Mouse (Mus musculus) heart, postnatal 4 days (tissue): ENCODE data around the gene Ccnc. TPM values are rescaled to one million over a fixed set of nuclear protein-coding genes. Genes with fewer than 3 reads are reported as not detected.
A peak's percentile ranks its signal among the peaks of the same experiment; 100 is the strongest.
"Not testable (repeated sequence)": the region's sequence is repeated elsewhere in the genome, so short reads cannot be mapped to it uniquely, and the experiment has no call there.

Source experiments
- DNase-seq: peaks from one replicate; pipeline ENCODE4 v3.0.0; 2021
- total RNA-seq, 2 experiments: library from RNA; stranded (reverse); gene quantifications; 2 replicates each; pipeline ENCODE4 v1.2.3; 2021

Gene Ccnc
- total RNA-seq, 2 experiments from 2014 or later: 17.5 to 18.5 TPM

DNA sequence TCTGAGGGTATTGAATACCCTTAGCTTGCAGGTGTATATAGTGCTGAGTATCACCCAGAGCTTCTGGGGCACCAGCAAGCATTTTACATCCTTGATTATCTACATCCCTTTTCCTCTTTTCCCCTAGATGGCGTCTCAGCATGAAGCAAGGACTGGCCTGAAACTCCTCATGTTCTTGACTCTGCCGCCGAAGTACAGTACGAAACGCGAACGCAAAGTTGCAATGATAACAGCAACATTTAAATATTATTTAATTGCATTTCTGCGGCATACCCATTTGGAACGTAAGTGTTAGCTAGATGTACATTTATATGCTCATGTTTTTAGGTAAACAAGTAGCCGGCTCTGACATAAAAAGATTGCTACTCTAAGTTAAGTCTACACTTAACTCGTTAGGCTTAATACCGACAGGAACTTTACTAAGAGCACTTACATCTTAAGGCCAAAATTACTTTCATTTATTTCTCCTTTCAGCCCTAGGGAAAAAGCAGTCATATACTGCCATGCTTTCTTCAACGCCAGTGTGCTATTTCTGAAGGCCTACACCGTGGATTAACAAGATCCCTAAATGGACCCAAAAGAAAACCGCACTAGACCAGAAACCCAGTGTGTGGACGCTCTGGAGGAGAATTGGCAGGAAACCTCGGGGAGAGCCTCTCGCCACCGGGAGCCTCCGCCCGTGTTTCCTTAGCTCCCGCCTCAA is 438 bp upstream of the Ccnc start:
- DNase-seq: peak; percentile 18

- DNase-seq: no peak
Observed at GRCm38 (mm10) chr4:21739169-21739568, 11.7 kb downstream of the Ccnc start.

DNA sequence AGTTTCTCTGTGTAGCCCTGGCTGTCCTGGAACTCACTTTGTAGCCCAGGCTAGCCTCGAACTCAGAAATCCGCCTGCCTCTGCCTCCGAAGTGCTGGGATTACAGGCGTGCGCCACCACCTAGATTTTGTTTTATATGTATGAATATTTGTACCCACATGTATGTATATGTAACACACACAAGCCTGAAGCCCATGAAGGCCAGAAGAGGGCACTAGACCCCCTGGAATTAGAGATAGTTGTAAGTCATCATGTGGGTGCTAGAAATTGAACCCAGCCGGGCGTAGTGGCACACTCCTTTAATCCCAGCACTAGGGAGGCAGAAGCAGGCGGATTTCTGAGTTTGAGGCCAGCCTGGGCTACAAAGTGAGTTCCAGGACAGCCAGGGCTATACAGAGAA is 16.6 kb downstream of the Ccnc start:
- DNase-seq: not testable (repeated sequence)

DNA sequence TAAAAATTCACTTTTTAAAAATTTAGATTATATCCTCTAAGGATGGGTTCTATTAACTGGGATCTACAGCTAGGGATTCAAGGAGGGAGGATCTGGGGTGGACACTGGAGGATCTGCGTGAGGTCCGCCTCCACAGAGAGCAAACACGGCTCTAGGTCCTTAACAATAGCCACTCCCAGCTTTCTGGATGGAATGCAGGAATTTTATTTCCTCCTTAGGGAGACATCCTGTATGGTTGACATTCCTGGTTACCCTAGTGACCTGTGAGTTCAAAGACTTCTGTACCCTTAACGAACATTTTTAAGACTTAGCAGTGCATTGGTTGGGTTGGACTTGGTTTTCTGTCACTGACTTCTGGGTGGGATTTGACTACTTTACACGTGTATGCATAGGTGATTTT is 18.2 kb downstream of the Ccnc start:
- DNase-seq: no peak

GRCm38 (mm10) chr4:21755123-21755789 is 27.8 kb downstream of the Ccnc start:
- DNase-seq: no peak

GRCm38 (mm10) chr4:21758860-21759259 is 31.4 kb downstream of the Ccnc start:
- no peak for DNase-seq

DNA sequence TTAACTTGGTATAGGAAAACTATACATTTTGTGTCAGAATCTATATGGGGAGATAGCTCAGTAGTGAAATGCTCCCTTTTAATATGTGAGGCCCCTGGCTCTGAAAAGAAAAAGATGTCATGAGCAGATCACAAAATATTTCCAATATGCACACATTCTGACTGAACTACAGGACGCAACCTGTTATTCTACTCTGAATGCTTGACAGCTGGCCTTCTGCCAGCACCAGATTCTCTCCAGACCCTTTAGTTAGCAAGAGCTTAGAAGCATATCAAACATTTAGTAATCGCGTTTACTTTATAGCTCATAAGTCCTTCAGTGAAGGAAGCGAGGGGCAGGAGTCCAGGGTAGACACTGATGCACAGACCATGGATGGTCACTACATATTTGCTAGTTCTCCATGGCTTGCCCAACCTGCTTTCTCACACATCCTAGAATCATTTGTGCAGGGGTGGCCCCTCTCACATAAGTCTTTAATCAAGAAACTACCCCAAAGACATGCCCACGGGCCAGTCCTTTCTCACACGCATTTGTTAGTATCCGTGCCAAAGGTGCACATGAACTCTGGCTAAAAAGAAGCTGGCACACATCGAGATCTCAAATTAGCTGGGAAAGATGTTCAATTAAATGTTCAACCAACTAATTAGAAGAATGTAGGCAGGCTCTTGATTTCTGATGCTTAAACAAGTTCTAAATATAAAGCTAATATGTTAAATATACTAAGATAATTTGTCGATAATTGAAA is 34.1 kb downstream of the Ccnc start:
- peak; percentile 11 for DNase-seq

GRCm38 (mm10) chr4:21763827-21764226 is 36.3 kb downstream of the Ccnc start:
- DNase-seq: no peak

GRCm38 (mm10) chr4:21766171-21766862 is 38.8 kb downstream of the Ccnc start:
- DNase-seq: no peak

DNA sequence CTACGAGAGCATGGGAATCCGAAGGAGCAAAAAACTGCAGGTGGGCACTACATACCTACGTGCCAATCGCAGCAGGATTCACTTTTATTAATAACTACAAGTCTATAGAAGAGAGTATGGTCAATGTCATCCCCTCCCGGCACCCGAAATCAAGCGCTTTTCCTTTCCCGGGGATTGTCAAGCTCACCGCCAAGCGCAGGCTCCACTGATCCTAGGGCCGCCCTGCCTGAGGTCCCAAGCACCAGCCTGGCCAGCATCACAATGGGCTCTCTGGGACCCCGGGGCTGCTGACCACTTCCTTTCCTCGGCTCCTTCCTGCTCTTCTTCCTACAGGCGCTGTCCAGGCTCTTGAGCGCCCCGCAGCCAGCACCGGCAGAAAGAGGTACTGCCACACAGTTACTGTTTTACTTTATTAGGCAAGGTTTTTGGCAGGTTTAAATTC is 39.4 kb downstream of the Ccnc start, which contains the start of the genes Usp45 and Tstd3:
Usp45 (plus strand) TSS at position 294 of the 442 bp plus-strand sequence.
Tstd3 (minus strand) TSS at position 350 of the 442 bp plus-strand sequence.
- peak; percentile 83 for DNase-seq

- no peak for DNase-seq
Observed at GRCm38 (mm10) chr4:21771064-21771463, 43.6 kb downstream of the Ccnc start.

GRCm38 (mm10) chr4:21772306-21772705 is 44.8 kb downstream of the Ccnc start:
- no peak for DNase-seq

GRCm38 (mm10) chr4:21776091-21776945 is 48.8 kb downstream of the Ccnc start:
- DNase-seq: peak; percentile 95

DNA sequence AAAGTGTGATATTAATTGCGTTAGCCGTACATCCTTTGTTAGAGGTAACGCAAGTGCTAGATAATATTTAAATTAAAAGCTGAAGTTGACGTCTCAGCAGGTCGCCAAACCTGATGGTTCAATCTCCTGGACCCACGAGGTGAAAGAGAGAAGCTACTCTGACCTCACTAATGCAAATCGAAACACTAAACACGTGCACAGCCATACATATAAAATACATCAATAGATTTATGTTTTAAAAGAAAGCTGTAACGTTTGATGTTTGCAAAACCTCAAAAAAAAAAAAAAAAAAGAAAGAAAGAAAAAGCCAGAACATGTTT is 49.4 kb downstream of the Ccnc start:
- DNase-seq: no peak

DNA sequence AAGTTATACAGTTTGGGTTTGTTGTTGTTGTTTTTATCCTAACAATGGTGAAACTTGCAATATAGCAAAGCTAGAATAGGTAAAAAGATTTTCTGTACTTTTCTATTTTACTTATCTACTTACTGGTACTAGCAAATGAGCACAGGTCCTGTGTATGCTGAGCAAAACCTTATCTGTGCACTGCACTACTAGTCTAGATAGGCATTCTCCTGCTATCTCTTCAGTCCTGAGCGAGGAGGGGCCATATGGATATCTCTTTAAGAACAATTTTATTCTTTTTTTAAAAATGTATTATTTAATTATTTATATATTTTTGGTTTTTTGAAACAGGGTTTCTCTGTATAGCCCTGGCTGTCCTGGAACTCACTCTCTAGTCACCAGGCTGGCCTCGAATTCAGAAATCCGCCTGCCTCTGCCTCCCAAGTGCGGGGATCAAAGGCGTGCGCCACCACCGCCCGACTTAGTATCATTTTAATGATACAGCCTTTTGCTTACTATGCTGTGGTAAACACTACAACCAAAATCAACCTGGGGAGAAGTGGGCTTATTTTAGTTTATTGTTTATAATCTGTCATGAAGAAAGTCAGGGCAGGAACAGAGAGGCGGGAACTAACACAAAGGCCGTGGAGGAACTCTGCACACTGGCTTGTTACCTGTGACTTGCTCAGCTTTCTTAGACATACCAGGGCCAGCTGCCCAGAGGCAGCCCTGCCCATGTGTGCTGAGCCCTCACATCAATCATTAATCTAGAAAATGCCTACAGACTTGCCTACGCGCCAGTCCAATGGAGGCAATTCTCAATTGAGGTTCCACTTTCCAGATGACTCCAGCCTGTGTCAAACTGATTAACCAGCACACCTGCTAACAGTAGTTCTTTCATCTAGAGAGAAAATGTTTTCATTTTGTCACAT is 53.6 kb downstream of the Ccnc start:
- no peak for DNase-seq

DNA sequence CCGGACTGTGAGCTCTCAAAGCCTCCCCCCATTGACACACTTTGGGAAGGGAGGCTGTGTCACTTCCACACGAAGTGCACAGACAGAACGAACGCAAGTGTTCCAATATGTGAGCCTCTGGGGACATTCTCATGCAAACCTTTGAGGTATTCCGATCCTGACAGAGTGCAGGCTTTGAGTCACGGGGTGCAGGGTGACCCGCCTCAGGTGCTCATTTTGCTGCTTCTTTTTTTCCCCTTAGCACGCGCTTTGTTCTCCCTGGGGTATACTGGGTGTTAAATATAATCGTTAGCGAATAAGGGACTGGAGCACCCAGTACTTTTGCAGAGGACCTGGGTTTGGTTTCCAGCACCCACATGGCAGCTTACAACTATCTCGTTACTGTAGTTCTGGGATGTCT is 58.8 kb downstream of the Ccnc start:
- DNase-seq: no peak

- no peak for DNase-seq
Observed at GRCm38 (mm10) chr4:21788903-21789302, 61.4 kb downstream of the Ccnc start.

DNA sequence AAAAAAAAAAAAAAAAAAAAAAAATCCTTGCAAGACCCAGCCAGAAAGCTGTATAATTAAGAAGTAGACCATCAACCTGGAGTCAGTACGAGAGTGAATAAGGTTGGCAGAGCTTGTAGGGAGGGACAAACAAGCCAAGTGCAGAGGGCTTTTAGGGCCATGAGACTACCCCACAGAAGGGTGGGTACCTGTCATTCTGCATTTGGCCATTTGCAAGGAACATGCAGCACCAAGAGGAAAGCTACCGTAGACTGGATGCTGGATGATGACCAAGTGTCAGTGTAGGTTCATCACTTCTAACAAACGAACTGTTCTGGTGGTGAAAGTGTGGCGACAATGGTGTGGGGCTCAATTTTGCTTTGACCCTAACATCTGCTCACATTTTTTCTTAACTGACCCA is 62.3 kb downstream of the Ccnc start:
- no peak for DNase-seq

DNA sequence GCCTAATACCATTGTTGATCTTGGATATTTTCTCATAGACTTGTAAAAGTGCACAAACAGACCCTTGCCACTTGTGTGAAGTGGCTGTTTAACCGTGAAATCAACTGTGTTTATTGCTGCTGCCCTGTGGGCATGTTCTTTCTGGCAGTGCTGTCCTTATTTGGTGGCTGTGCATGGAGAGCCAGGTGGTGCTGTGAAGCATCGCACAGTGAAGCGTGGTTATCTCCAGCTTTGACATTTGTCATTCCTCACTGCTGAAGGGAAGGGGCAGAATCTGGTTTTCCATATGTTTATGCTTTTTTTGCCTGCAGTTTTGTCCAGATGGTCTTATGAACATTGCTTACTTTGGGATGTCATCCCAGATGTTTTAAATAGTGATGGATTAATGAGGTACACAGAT is 66.1 kb downstream of the Ccnc start:
- no peak for DNase-seq

GRCm38 (mm10) chr4:21801013-21801412 is 73.5 kb downstream of the Ccnc start:
- DNase-seq: no peak

- DNase-seq: no peak
Observed at GRCm38 (mm10) chr4:21801620-21802019, 74.1 kb downstream of the Ccnc start.
